Mouse (Mus musculus): ENCODE data around the gene Abcb9. TPM values are rescaled to one million over a fixed set of nuclear protein-coding genes. Genes with fewer than 3 reads are reported as not detected.
A peak's percentile ranks its signal among the peaks of the same experiment; 100 is the strongest.

The Abcb9 gene
- total and polyA plus RNA-seq, 2 experiments from 2014 or later: 19.7 to 25.0 TPM

- no peak for TF ChIP-seq CTCF (IDR thresholded peaks at IDR 0.05; ENCODE audit: low read depth)
- Histone ChIP-seq H3K27me3 (ENCODE audit: insufficient read depth, low read length) (no peaks in the 10 kb centered on the region), H3K36me3 (ENCODE audit: insufficient read depth) (no peaks in the 10 kb centered on the region), H3K4me2 (ENCODE audit: low read depth) (peak overlapping the region; percentile 74), H3K4me1 (ENCODE audit: insufficient read depth) (peaks cover 22% of the 10 kb centered on the region), H3K9me3 (ENCODE audit: low read length) (no peaks in the 10 kb centered on the region), H3K4me3 (ENCODE audit: low read depth, low read length) (no peak overlapping the region), H3K9ac (peak overlapping the region; percentile 39), H3K27ac (ENCODE audit: low read depth, low read length) (peak overlapping the region; percentile 59)
- ATAC-seq (no peak), DNase-seq (no peak)
- 43% methylated on average over 19 of the region's 19 CpGs for WGBS
Measured at GRCm38 (mm10) chr5:124027702-124028470, 67.7 kb downstream of the Abcb9 start.

DNA sequence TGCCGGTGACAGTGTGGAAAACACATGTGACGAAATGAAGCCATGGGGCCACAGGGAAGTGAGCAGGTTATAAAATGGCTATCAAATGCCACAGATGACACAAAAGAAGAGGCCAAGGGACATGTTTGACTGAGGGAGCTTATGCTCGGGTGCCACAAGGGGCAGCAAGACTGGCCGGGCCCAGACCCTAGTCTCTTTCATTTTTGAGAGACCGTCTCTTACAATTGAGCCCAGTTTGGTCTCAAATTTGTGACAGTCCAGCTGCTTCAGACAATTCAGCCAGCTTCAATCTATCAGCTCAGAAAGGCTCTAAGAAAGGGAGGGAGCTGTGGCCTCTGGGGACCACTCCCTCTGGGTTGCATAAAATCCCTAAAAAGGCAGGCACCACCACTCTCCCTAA is 69.0 kb downstream of the Abcb9 start:
- DNase-seq (no peak), ATAC-seq (no peak)
- Histone ChIP-seq H3K27me3 (ENCODE audit: insufficient read depth, low read length) (no peaks in the 10 kb centered on the region), H3K36me3 (ENCODE audit: insufficient read depth) (peaks cover 2% of the 10 kb centered on the region; the same call in 1 of the 2 replicates), H3K4me3 (ENCODE audit: low read depth, low read length) (no peak overlapping the region), H3K27ac (ENCODE audit: low read depth, low read length) (peak overlapping the region; percentile 4; the same call in 1 of the 2 replicates), H3K9ac (no peak overlapping the region), H3K4me1 (ENCODE audit: insufficient read depth) (peaks cover 22% of the 10 kb centered on the region), H3K4me2 (ENCODE audit: low read depth) (no peak overlapping the region), H3K9me3 (ENCODE audit: low read length) (no peaks in the 10 kb centered on the region)
- WGBS: 39% methylated on average over 5 of the region's 5 CpGs
- TF ChIP-seq CTCF (IDR thresholded peaks at IDR 0.05; ENCODE audit: low read depth): no peak

DNA sequence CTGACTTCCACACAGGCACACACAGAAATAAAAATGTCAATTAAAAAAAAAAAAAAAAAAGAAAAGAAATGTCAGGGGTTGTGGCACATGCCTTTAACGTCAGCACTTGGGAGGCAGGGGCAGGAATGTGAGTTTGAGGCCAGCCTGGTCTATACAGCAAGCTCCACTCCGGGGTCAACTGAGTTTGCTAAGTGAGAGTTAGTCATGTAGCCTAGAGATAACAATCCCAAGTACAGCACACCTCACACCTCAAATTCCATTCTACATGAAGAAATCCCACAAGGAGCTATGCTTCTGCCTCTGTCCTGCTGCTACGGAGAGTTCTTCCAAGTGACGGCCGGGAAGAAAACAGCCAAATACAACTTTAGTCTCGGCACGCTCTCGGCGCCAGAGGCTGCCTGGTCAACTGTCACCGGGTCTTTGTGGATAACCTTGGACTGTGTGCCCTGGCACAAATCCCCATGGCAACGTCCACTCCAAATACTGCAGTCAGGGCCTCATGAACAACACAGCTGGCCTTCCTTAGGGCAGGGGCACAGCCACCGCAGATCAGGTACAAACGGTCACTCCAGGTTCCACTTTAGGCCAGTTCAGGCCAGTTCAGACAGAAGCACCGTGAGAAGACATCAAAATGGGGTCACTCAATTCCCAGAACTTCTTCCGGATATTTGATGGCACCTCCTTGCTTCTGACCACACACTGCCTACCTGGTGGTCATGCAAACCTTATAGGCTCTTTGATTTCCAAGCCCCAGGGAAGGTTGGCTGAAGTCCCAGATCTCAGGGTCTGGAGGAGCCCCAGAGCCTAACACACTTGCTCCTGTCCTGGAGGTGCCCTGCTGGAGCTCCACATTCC is 69.8 kb downstream of the Abcb9 start:
- Histone ChIP-seq H3K9ac (no peak overlapping the region), H3K27ac (ENCODE audit: low read depth, low read length) (peak overlapping the region; percentile 4; the same call in 1 of the 2 replicates), H3K4me2 (ENCODE audit: low read depth) (no peak overlapping the region), H3K27me3 (ENCODE audit: insufficient read depth, low read length) (no peaks in the 10 kb centered on the region), H3K4me1 (ENCODE audit: insufficient read depth) (peaks cover 22% of the 10 kb centered on the region), H3K36me3 (ENCODE audit: insufficient read depth) (peaks cover 3% of the 10 kb centered on the region; the same call in 1 of the 2 replicates), H3K9me3 (ENCODE audit: low read length) (no peaks in the 10 kb centered on the region), H3K4me3 (ENCODE audit: low read depth, low read length) (no peak overlapping the region)
- DNase-seq (no peak), ATAC-seq (no peak)
- WGBS: 67% methylated on average over 15 of the region's 15 CpGs
- TF ChIP-seq CTCF (IDR thresholded peaks at IDR 0.05; ENCODE audit: low read depth): no peak

DNA sequence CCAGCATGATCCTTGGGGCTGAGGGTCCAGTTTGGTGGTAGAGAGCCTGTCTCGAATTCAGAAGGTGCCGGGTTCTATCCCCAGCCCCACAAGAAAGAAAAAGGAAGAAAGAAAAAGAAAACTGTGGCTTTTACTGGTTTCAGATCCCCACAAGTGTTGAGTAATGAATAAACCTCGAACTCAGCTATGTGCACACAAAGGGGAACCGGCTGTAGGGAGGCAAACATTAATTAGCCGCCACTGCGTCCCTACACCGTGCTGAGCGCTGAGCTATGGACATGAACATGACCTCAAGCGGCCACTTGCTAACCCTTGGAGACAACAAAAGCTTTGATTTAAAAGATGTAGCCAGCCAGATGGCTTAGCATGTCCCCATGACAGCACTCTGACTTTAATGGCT is 70.5 kb downstream of the Abcb9 start:
- H3K4me2 ChIP-seq (ENCODE audit: low read depth): no peak overlapping the region
- H3K4me3 ChIP-seq (ENCODE audit: low read depth, low read length): no peak overlapping the region
- no peaks in the 10 kb centered on the region for H3K27me3 ChIP-seq (ENCODE audit: insufficient read depth, low read length)
- DNase-seq (no peak), ATAC-seq (no peak)
- no peaks in the 10 kb centered on the region for H3K9me3 ChIP-seq (ENCODE audit: low read length)
- no peak for TF ChIP-seq CTCF (IDR thresholded peaks at IDR 0.05; ENCODE audit: low read depth)
- H3K4me1 ChIP-seq (ENCODE audit: insufficient read depth): peaks cover 21% of the 10 kb centered on the region
- no peak overlapping the region for H3K27ac ChIP-seq (ENCODE audit: low read depth, low read length)
- no peak overlapping the region for H3K9ac ChIP-seq
- H3K36me3 ChIP-seq (ENCODE audit: insufficient read depth): peaks cover 7% of the 10 kb centered on the region
- WGBS: 32% methylated on average over 9 of the region's 9 CpGs

DNA sequence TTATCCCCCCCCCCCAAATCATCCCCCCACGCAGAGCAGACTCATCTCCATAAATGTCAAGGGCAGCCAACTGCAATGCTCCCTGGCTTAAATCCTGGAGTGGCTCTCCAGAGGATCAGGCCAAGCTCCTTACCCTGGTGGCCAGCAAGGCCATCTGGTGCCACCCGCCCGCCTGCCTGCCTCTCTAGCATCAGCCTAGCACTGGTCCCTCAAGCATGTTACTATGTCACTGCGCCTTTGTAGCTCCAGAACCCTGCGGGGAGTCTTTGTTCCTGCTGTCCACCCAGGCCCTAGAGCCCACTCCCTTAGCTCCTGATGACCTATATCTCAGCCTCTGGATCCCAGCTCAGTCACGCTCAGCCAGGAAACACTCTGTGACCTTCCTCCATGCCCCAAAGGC is 70.9 kb downstream of the Abcb9 start:
- Histone ChIP-seq H3K9ac (no peak overlapping the region), H3K27ac (ENCODE audit: low read depth, low read length) (no peak overlapping the region), H3K9me3 (ENCODE audit: low read length) (no peaks in the 10 kb centered on the region), H3K4me1 (ENCODE audit: insufficient read depth) (peaks cover 18% of the 10 kb centered on the region), H3K27me3 (ENCODE audit: insufficient read depth, low read length) (no peaks in the 10 kb centered on the region), H3K36me3 (ENCODE audit: insufficient read depth) (peaks cover 7% of the 10 kb centered on the region), H3K4me3 (ENCODE audit: low read depth, low read length) (no peak overlapping the region), H3K4me2 (ENCODE audit: low read depth) (no peak overlapping the region)
- TF ChIP-seq CTCF (IDR thresholded peaks at IDR 0.05; ENCODE audit: low read depth): no peak
- peak; percentile 60 for ATAC-seq
- WGBS: 50% methylated on average over 6 of the region's 6 CpGs
- no peak for DNase-seq

DNA sequence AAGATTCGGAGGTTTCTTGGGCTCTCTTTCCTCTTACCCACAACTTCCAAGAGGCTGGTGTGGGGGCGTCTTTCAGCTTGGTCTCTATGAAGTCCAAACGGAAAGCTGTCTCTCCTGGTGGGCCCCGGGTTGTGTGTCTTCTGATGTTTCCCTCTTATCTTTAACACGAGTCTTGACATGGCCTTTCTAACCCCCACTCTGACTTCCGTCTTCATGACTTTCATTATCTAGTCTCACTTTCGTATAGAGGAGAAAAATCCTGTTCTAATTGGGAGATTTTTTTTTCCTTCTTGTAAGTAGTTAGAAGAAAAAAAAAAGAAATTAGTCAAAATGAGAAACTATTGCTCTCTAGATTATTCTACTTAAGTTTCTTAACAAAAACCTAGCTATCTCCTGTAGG is 73.2 kb downstream of the Abcb9 start:
- H3K4me3 ChIP-seq (ENCODE audit: low read depth, low read length): no peak overlapping the region
- ATAC-seq: no peak
- H3K9ac ChIP-seq: no peak overlapping the region
- TF ChIP-seq CTCF (IDR thresholded peaks at IDR 0.05; ENCODE audit: low read depth): no peak
- peaks cover 7% of the 10 kb centered on the region for H3K36me3 ChIP-seq (ENCODE audit: insufficient read depth)
- H3K27me3 ChIP-seq (ENCODE audit: insufficient read depth, low read length): no peaks in the 10 kb centered on the region
- H3K9me3 ChIP-seq (ENCODE audit: low read length): no peaks in the 10 kb centered on the region
- H3K4me1 ChIP-seq (ENCODE audit: insufficient read depth): peaks cover 10% of the 10 kb centered on the region; the same call in 1 of the 2 replicates
- no peak overlapping the region for H3K4me2 ChIP-seq (ENCODE audit: low read depth)
- 84% methylated on average over 7 of the region's 7 CpGs for WGBS
- DNase-seq: no peak
- no peak overlapping the region for H3K27ac ChIP-seq (ENCODE audit: low read depth, low read length)

DNA sequence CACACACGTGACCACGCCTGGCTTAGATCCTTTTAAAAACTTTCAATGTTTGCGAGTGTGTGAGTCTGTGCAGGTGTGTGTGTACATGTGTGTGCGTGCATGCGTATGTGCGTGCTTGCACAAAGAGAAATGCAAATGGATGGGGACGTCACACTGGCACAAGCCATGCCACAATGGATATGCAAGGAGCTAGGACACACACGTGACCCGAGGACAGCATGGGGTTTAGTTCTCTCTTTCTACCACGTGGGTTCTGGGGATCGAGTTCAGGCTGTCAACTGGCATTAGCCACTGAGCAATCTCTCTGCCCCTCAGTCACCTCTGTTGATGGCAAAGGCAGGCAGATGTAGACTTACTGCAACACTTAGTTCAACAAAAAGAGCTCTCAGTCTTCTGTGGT is 73.9 kb downstream of the Abcb9 start:
- ATAC-seq (no peak), DNase-seq (no peak)
- 79% methylated on average over 11 of the region's 11 CpGs for WGBS
- no peak overlapping the region for H3K4me3 ChIP-seq (ENCODE audit: low read depth, low read length)
- H3K9ac ChIP-seq: no peak overlapping the region
- peaks cover 10% of the 10 kb centered on the region; the same call in 1 of the 2 replicates for H3K4me1 ChIP-seq (ENCODE audit: insufficient read depth)
- H3K27me3 ChIP-seq (ENCODE audit: insufficient read depth, low read length): no peaks in the 10 kb centered on the region
- no peaks in the 10 kb centered on the region for H3K9me3 ChIP-seq (ENCODE audit: low read length)
- no peak overlapping the region for H3K4me2 ChIP-seq (ENCODE audit: low read depth)
- H3K36me3 ChIP-seq (ENCODE audit: insufficient read depth): peaks cover 7% of the 10 kb centered on the region
- TF ChIP-seq CTCF (IDR thresholded peaks at IDR 0.05; ENCODE audit: low read depth): no peak
- H3K27ac ChIP-seq (ENCODE audit: low read depth, low read length): no peak overlapping the region
